Mouse (Mus musculus) heart, postnatal 36 days (tissue): ENCODE measurements around the gene Gm14137. TPM values are rescaled to one million over a fixed set of nuclear protein-coding genes. Genes with fewer than 3 reads are reported as not detected.

Source experiments
- DNase-seq, 2 experiments: peaks; one replicate each; pipeline ENCODE4 v3.0.0; 2021 to 2022
- intact Hi-C: fragments of 180-260 bp; cut with DNase I; formaldehyde crosslinking; loops from one replicate; pipeline ENCODE4 v1.15.1; 2025
- total RNA-seq, 2 experiments: library from RNA; stranded (reverse); gene quantifications; 2 replicates each; pipeline ENCODE4 v1.2.3; 2021

Gm14137 gene
- total RNA-seq, 2 experiments from 2014 or later, result not detected

DNA sequence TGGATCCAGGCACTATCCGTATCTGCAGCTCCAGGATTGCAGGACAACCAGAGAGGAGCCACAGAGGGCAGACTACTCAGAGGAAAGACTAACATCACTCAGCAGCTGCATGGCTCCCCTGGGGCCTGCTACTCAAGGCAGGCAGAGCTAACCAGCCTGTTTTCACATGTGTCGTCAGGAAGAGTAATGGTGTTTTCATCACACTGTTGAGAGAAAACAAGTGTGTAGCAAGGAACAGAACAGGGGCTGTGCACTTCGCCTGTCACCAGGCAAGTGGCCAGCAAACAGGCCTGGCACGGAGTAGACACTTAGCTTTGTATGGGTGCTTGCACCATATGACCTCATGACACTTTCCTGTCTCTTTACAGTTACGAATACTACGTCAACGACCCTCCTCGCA is 2.7 kb upstream of the Gm14137 start:
- intact Hi-C loops, result no loop called here
- no peak for DNase-seq

DNA sequence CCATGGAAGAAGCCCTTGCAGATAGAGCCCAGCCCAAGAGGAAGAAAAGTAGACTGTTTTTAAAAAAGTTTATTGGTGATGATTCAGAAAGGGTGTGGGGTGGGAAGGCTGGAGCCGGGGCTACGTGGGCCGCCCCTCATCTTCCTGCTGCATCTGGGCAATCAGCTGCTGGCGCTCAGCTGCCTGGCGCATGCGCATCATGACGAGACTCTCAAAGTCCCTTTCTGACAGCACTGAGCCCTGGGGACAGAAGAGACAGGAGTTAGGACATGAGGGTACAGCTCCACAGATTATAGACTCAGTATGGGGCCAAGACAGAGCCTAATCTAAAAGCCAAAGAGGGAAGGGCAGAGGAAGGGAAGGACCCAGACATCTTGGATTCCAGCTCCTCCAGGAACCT is 1.9 kb upstream of the Gm14137 start:
- no peak for DNase-seq
- intact Hi-C loops, result no loop called here

DNA sequence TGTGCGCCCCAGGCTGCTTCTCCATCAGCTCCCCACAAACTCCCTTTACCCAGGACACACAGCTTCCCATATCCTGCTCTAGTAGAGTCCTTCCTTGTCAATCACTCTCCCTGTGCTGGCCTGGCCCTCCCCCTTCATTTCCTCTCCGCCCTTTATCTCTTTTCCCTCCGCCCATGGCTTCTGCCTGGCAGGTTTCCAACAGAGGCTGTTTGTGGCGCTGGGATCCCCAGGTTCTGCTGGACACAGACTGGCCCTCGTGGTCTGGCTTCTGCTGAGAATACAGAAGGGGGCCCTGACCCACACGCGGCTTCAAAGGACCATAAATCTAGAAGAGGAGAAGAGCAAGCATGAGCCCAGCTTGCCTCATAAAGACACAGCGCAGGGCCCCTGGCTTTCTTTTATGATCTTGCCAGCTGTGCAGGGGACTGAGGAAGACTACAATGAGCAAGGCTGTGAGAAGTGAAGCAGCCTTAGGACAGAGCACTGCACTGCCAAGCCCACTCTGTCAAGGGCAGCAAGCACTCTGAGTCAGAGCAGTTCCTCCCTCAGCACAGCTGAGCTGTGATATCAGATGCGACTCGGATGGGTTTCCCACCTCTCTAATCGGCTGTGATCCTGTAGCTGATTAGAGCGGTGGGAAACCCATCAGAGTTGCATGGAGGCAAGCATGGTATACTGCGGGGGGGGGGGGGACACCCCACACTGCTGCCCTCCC is 1.3 kb upstream of the Gm14137 start:
- peak; percentile 67 to 70 for DNase-seq
- intact Hi-C loops, result no loop called here

DNA sequence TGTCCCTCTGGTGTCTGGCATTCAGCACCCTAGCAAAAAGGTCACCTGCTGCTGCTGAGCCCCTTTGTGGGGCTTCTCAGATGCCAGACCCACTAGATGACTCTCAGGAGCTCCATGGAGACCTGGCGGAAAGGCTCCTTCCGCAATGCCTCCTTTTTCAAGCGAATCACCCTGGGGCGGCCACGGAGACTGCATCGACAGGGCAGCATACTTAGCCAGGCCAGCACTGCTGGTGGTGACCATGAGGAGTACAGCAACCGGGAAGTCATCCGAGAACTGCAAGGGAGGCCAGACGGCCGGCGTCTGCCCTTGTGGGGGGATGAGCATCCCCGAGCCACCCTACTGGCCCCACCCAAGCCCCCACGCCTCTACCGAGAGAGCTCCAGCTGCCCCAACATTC is 557 bp downstream of the Gm14137 start:
- intact Hi-C loops, result no loop called here
- DNase-seq, result no peak

DNA sequence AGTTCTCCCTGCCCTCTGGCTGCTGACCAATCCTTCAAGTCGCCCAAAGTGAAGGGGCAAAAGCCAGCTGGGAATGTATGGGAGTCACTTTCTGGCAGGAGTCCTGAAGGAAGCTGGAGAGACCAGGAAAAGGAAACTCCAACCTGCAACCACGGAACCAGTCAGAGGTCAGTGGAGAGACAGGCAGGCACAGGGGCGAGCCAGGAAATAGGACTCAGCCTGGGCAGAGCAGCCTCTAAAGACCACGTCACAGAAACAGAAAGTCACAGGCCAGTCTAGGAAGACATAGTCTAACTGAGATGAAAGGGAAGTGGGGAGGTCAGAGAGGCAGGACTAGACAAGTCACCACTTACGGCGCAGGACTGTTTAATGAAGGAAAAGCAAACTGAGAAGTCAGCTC is 1.3 kb downstream of the Gm14137 start:
- DNase-seq, result no peak
- intact Hi-C loops, result no loop called here

DNA sequence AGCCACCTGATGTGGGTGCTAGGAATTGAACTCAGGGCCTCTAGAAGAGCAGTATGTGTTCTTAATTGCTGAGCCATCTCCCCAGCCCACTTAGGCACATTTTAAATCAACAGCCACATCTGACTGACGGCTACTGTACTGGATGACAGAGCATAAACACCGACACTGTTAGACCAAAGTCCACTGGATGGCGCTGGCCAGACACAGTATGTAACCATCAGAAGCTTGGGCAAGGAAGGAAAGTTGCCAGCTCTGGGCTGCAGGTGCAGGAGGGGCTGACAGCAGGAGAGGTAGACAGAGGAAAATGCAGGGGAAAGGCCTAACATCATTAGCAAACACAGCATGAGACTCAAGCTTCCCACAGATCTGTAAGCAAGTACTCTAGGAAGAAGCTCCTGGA is 2.5 kb downstream of the Gm14137 start:
- DNase-seq, result no peak
- intact Hi-C loops, result no loop called here

DNA sequence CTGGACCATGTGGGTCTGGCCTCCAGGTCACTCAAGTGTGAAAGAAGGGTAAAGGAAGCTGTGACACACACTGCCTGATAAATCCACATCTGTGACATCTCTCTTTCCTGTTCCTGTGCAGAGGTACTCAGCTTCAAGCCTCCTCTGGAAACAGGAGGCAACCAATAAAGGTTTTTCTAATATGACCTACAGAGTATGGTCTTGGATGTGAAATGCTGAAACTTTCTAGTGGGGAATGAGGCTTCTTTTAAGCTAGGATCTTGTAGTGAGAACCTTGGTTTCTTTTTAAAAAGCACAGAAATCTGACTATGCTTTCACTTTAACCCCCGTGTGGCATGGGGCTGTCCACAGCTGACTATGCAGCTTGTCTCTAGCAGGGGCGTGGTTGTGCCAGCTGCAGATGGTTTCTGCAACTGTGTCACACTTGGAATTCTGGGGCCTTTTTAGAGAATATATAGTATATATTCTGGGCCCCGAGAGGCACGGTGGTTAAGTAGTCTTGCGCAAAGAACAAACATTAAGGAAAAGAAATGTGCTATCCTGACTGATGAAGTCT is 3.2 kb downstream of the Gm14137 start:
- no peak for DNase-seq
- intact Hi-C loops, result no loop called here

DNA sequence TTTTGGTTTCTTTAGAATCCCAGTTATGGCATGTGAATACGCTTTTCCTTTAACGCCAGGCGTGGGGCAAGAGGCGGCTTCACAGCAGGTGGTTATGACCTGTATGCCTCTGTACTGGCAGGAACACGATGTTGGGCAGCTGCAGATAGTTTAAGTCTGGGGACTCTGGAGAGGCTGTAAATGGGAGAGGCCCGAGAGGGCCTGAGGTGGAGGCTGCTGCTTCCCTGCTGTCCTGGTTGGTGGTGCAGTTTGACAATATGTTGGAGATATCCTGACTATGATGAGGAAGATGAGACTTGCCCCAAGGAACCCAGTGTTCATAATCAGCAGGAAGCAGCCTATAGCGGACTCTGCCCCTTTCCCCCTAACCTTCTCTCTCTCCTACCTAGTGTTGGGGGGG is 8.6 kb downstream of the Gm14137 start:
- no peak for DNase-seq
- intact Hi-C loops, result loop anchor here (10.0 kb wide), 1 partner anchor 278 kb away; the partner anchor contains the start of gene Bahd1

DNA sequence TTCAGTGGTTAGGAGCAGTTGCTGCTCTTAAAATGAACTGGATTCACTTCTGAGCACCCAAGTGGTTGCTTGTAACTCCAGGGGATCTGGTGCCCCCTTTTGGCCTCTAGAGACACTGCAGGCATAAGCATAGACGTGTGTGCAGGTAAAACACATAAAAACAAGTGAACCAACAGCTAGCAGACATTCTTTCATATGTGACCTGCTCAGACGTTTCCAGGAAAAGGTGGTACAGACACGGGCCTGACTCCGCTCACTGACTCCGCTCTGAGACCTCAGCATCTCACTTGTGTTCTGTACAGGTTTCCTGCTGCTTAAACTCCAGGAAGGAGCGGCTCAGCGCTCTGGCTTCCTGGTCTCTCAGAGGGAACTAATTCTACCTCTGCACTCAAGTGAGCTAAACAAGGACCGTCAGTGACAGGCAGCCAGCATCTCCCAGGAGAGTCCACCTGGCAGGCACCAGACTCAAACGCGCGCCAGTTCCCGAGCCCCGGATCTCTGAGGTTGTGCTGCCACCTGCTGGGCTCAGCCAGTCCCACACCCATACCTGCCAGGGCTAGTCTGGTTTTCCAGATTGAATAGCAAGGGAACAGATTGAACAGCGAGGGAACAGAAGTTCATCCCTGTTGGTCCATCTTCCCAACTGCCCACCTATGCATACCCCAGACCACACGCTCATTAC is 14.9 kb downstream of the Gm14137 start:
- intact Hi-C loops, result loop anchor here (1.0 to 10.0 kb wide), 6 partner anchors 32 to 284 kb away; partner anchors contain the start of genes Bahd1, Rad51 and Rmdn3
- DNase-seq, result peak; percentile 89 to 92

DNA sequence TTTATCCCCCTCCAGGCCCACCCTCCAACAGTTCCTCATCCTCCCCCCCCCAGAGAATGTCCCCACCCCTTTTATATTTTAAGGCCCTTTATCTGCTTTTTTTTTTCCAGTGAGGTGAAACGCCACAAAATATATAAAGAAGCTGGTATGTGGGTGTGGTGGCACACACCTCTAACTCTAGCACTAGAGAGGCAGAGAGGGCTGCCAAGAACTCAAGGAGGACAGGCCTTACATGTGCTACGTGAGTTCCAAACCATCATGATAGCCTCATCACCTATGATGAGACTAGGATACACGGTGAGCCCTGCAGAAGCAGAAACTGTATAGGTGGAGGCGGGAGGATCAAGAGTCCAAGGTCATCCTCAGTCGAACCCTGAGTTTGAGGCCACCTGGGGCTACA is 16.7 kb downstream of the Gm14137 start:
- no peak for DNase-seq
- intact Hi-C loops, result no loop called here

DNA sequence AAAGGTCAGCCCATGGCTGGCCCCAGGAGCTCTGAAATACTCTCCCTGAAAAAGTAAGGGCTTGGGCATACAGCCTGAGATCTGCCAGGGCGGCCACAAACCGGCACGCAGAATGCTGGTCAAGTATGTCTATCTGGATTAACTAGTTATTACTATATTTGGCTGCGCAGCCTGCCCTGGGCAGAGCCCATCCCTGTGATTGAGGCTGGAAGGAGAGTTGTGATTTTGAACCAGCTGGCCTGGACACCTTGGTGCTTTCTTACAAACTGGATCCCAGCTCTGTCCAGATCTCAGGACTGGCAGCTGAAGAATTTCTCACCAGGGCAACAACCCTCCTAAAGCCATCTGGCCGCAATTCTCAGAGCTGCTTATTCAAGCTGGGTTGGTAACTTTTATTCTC is 19.8 kb downstream of the Gm14137 start:
- intact Hi-C loops, result no loop called here
- no peak for DNase-seq

DNA sequence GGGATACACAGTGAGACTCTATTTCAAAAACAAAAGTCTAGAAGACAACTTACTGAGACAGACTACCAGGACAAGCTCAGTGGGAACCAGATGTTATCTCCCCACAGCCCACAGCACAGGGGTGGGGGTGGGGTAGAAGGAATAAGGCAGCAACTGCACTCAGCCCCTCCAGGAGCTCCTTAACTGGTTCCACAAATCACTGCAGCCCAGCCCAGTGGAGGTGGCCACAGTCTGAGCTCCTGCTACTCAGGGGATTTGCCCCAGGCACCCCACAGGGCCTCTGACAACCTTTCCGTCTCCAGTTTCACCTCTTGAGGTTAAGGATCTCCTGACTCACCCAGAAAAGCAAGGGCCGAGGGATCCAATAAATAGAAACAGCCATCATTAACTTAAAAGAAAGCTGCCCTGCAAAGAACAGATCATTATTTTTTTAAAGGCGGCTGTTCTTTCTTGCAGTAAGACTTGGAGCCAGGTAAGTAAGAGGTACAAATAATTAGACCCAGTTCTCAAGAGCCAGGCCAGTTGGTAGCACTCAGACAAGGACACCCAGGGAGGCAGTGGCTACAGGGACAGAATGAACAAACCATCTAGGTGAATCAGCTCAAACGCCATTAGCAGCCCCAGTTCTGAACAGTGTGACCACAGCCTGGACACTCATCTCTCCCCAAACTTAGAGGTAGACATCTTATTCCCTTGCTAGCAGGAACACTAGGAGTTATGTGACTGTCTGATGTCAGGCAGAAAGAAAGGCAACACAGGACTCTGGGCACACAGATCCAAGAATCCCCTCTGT is 22.2 kb downstream of the Gm14137 start:
- no peak for DNase-seq
- intact Hi-C loops, result no loop called here

DNA sequence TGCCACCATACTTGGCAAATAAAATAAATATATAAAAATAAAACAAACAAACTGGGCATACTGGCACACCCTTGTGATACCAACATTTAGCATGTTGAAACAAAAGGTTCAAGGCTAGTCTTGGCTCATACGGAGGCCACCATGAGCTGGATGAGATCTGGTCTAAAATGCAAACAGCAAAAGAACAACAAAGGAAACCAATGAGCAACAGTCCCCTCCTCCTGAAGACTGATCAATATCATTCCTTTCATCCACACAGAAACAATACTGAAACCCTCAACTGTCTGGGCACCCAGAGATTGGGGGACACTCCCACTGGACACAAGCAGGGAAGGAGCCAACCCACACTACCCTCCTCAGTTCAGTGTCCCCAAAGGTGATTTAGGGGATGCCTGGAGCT is 23.2 kb downstream of the Gm14137 start:
- DNase-seq, result no peak
- intact Hi-C loops, result no loop called here

DNA sequence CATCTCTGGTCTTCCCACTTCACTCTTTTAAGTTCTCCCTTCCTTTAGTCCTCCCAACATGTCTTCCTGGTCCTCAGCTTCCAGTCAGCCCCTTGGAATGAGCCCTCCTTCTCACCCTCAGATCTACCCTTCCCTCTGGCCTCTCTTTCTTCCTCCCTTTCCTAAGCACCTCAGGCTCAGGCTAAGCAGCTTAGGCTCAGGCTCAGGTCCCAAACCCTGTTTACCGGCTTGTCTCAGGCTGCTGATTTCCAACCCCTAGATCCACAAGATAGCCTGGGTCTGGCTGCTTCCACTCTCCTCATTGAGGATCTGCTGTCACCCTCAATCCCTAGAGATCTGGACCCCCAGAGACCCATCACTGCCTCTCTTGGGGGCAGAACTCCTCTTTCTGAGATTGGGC is 23.7 kb downstream of the Gm14137 start:
- no peak for DNase-seq
- intact Hi-C loops, result no loop called here

DNA sequence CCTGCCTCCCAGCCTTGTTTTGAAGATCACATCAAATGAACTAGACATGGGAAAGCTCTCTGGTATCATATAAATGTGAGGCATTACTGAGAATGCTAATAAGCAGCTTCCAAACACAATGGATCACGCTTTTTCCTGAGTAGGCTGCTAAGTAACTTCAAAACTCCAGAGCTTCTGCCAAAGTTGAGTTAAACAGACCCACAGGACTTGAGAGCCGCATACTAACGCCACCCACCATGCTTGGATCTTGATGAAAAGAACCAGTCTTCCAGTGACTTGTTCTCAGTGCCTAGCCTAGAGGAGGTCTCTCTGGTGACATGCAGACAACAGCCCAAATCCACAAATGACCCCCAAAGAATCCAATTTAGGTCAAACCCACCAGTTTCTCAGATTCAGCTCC is 24.6 kb downstream of the Gm14137 start:
- intact Hi-C loops, result no loop called here
- no peak for DNase-seq

DNA sequence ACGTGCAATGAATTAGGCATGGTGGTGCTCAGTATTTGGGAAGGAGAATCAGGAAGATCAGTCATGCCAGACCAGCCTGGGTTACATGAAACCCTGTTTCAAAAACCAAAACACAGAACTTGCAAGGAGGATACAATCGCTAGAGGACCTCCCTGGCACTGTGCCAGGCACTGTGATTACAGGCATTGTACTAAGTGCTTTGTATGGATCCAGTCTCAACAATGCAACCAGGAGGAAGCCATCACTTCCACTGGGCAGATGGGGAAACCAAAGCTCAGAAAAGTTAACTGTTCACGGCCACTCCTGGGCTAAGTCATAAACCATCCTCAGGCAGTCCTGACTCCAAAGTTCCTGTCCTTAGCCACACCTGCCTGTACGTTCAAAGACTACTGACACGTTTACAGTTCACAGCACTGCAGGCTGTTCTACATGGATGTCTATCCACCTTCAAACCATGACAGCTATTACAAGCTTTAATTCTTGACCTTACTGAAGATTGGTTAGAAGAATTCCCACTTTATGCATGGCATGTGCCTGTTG is 28.7 kb downstream of the Gm14137 start:
- peak; percentile 29 to 47 for DNase-seq
- intact Hi-C loops, result no loop called here

DNA sequence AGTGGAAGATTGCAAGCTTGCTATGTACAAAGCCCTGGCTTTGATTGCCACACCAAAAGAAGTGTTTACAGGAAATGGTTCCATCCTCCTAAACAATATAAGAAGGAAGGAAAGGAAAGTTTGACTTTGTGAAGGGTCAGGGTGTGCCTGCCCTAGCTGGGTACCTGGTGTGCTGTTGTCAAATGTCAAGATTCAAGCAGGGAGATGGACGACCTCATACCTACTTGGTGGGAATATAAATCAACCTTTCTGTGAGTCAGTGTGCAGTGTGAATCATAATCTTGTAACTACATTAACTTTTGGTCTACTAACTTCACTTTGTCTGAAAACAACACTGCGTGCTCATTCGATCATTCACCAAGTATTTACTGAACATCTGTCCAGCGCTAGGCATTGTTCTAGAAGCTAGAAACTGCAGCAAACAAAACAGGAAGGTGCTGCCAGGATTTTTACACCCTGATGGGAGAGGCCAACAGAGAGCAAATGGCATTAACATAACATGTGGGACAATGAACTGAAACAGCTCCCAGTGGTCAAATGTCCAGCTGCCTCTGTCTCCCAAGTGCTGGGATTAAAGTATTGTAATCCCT is 29.7 kb downstream of the Gm14137 start:
- intact Hi-C loops, result no loop called here
- DNase-seq, result no peak

DNA sequence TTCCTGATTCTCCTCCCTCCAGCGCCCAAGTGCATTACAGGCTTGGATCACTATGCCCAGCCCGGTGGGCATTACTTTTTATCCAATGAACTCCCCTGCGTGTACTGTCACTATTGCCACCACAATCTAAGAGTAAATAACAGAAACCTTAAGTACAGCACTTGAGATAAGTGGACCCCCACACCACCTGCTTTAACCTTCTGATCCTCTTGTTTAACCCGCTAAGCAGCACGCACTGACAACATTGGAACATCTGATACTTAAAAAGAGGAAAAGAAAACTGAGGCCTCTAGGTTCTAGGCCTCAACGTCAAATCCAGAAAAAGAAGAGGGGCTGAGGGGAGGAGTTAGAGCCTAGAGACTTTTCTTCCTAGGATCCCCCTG is 33.6 kb downstream of the Gm14137 start:
- intact Hi-C loops, result no loop called here
- no peak for DNase-seq

DNA sequence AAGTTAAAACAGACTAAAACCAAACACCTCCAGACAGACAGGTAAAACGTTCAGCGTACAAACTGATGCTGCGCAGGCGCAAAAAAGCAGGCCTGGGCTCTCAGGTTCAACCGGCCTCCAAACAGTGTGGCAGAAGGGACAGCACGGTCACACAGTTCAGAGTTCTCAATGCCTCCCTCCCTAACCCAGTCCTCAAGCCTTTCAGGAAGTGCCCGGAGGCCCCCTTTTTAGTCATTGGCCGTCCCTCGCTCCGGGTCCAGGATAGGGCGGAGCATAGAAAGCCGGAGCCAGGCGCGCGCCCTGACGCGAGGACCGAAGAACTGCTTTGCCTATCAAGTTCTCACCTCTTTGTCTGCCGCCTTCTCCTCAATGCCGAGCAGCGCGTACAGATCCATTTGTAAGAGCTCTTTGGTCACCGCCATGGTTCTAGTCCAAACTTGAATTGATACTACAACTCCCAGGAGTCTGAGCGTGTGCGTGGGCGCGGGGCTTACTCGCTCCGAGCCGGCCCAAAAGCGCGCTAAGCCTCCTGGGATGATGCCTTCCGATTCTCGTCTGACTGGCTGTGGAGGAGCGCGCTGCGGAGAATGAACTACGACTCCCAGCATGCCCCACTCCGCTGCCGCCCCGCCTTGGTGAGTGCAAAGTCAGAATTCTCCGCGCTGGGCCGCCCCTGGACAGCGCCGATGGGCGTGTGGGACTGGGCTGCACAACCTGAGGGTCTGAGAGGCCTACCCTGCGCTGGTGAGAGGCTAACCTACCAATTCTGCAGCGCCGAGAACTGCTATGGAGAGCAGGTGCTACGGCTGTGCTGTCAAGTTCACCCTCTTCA is 34.3 kb downstream of the Gm14137 start, which contains the start of the genes Zfyve19 and Dnajc17:
Zfyve19 (plus strand) TSS at position 274 of the 832 bp plus-strand sequence.
Dnajc17 (minus strand) TSS at position 452 of the 832 bp plus-strand sequence.
- intact Hi-C loops, result no loop called here
- DNase-seq, result peak; percentile 90 to 94

DNA sequence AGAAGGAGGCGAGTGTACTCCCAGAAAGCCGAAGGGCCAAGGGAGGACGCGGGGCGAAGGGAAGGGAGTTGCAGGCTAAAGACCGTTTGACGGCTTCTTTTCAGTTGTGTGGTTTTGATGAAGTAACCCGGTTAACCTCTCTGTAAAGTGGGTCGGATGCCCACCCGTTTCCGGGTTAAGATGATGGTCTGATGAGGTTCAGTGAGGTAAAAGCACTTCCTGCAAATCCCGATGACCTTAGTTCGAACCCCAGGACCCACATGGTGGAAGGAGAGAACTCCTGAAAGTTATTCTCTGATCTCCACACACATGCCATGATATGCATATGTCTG is 34.8 kb downstream of the Gm14137 start:
- intact Hi-C loops, result no loop called here
- DNase-seq, result no peak
